Comparison of ENCODE assay signal across 11 mouse cellular contexts in the genomic region with DNA sequence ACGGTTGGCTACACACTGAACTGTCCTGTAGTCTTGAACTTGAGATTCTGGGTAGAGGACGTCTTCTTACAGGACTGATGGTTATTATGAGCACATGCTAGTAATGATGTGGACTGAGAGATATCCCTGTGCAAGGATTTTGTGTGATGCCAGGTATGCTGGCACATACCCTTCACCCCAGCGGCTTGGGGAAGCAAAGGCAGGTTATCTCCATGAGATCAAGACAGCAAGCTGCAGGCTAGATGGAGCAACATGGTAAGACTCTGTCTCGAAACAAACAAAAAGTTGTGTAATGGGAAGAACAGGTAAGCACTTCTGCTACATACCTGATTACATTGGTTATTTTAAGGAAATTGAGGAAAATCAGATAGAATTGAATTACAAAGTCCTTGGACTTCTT. TPM values are rescaled to one million over a fixed set of nuclear protein-coding genes. Genes with fewer than 3 reads are reported as not detected.
DNase-seq lines count a peak whose midpoint lies in the region; ATAC-seq and TF ChIP-seq lines count a peak whose summit lies in the region.
"Had no signal": no experiment of that assay in that cellular context is flagged by ENCODE, and none has a peak within 500 bp of the region (broad histone marks: within the 10 kb centered on the region; RNA-seq: fewer than 3 reads in every experiment).

No protein-coding gene starts in this region.

- H3K9me3 ChIP-seq in hindbrain, embryonic 13.5 days = no peaks in the 10 kb centered on the region
- no peaks in the 10 kb centered on the region for H3K9me3 ChIP-seq in midbrain, embryonic 16.5 days (replicated peaks; ENCODE audit: control insufficient read depth, low read length, poor library complexity, severe bottlenecking)

- H3K9ac ChIP-seq in liver, adult 2 months (ENCODE audit: low read depth, low read length) = no peak overlapping the region
- no peak overlapping the region for H3K9ac ChIP-seq in hindbrain, embryonic 13.5 days
- no peak overlapping the region for H3K9ac ChIP-seq in midbrain, embryonic 16.5 days (ENCODE audit: low read depth, low read length)

- WGBS in liver, adult 2 months = 64% methylated on average over 4 of the region's 4 CpGs
- 86% methylated on average over 4 of the region's 4 CpGs for WGBS in hindbrain, embryonic 13.5 days
- WGBS in midbrain, embryonic 16.5 days = 87% methylated on average over 4 of the region's 4 CpGs

- peaks cover 11% of the 10 kb centered on the region; the same call in 1 of the 2 replicates for H3K79me2 ChIP-seq in liver, adult 2 months (ENCODE audit: control insufficient read depth, insufficient read depth, low read length)

- no peak overlapping the region for H3K27ac ChIP-seq in liver, adult 2 months (replicated peaks; ENCODE audit: insufficient read depth, low read depth, low read length)
- no peak overlapping the region for H3K27ac ChIP-seq in hindbrain, embryonic 13.5 days
- no peak overlapping the region for H3K27ac ChIP-seq in midbrain, embryonic 16.5 days (ENCODE audit: low read length)

- DNase-seq in liver, adult 2 months (ENCODE audit: extremely low read depth, low read depth, low spot score) = peak; percentile 30
- no peak for DNase-seq in liver
- peak; percentile 82 for DNase-seq in fat pad, adult 2 months (ENCODE audit: extremely low read depth, low read depth, low spot score)
- no peak for DNase-seq in gastrocnemius, adult 18-20 months (ENCODE audit: low spot score)
- no peak for DNase-seq in frontal cortex, postnatal 14 days (ENCODE audit: low spot score in 2 of 2)
- DNase-seq: adrenal gland, postnatal 14 days; cerebellum, adult 2 months; heart, postnatal 14 days; lung, postnatal 10 days had no signal

- H3K36me3 ChIP-seq in liver, adult 2 months (ENCODE audit: control insufficient read depth, insufficient read depth, low read length) = no peaks in the 10 kb centered on the region
- H3K36me3 ChIP-seq in hindbrain, embryonic 13.5 days = no peaks in the 10 kb centered on the region
- H3K36me3 ChIP-seq in midbrain, embryonic 16.5 days (ENCODE audit: control insufficient read depth, insufficient read depth, low read length) = no peaks in the 10 kb centered on the region

- no peak for TF ChIP-seq POLR2A in liver, adult 2 months (IDR thresholded peaks at IDR 0.05; ENCODE audit: extremely low read depth, insufficient read depth, low read length)

- no peaks in the 10 kb centered on the region for H3K27me3 ChIP-seq in liver, adult 2 months (ENCODE audit: control insufficient read depth, insufficient read depth, low read length)
- H3K27me3 ChIP-seq in hindbrain, embryonic 13.5 days = no peaks in the 10 kb centered on the region
- no peaks in the 10 kb centered on the region for H3K27me3 ChIP-seq in midbrain, embryonic 16.5 days (ENCODE audit: control insufficient read depth, insufficient read depth, low read depth, low read length)

- H3K4me1 ChIP-seq in liver, adult 2 months (ENCODE audit: control insufficient read depth, insufficient read depth, low read length) = peaks cover 6% of the 10 kb centered on the region
- peaks cover 36% of the 10 kb centered on the region for H3K4me1 ChIP-seq in hindbrain, embryonic 13.5 days (replicated peaks)
- peaks cover 24% of the 10 kb centered on the region for H3K4me1 ChIP-seq in midbrain, embryonic 16.5 days (ENCODE audit: control insufficient read depth, insufficient read depth, low read length)

- H3K4me2 ChIP-seq in hindbrain, embryonic 13.5 days = peak overlapping the region; percentile 85
- peak overlapping the region; percentile 15 for H3K4me2 ChIP-seq in midbrain, embryonic 16.5 days (ENCODE audit: low read length)

- no peak for ATAC-seq in hindbrain, embryonic 13.5 days (ENCODE audit: low FRiP score)
- ATAC-seq in midbrain, embryonic 16.5 days = no peak

- TF ChIP-seq CTCF in liver, adult 2 months (IDR thresholded peaks at IDR 0.05; ENCODE audit: low read depth, low read length) = no peak

- no peak overlapping the region for H3K4me3 ChIP-seq in liver, adult 2 months (ENCODE audit: insufficient read depth, low read depth, low read length)
- H3K4me3 ChIP-seq in hindbrain, embryonic 13.5 days = no peak overlapping the region
- H3K4me3 ChIP-seq in midbrain, embryonic 16.5 days (ENCODE audit: low read depth, low read length) = no peak overlapping the region

RNA-seq across cellular contexts. Expression of a gene that starts 2.1 kb away (rescaled TPM):
- total RNA-seq in liver, adult 2 months (2014; rRNA removed) = 14.8 and 19.9 TPM in 2 replicates
- 71.5 and 79.6 TPM in 2 replicates for polyA plus RNA-seq in liver, adult 2 months (2012; rRNA removed)
- polyA plus RNA-seq in hindbrain, embryonic 13.5 days (2015; fragmentation: Nextera tagmentation; extraction: Ambion mirVana) = 81.2 and 83.0 TPM in 2 replicates
- 95.7 and 96.0 TPM in 2 replicates for polyA plus RNA-seq in midbrain, embryonic 16.5 days (2015; fragmentation: Nextera tagmentation; extraction: Ambion mirVana)
- 10 to 100 TPM; 65.9 to 66.8 TPM for total RNA-seq in gastrocnemius, adult 18-20 months (2021)

Comparison
In these comparisons a context has a peak if more than half of its experiments do, and no peak if none do; other contexts are left out.
1. DNase-seq: peak in liver, adult 2 months (single experiment) and fat pad, adult 2 months (single experiment); none in liver (single experiment), gastrocnemius, adult 18-20 months (single experiment) and frontal cortex, postnatal 14 days (0 of 2).